Mouse (Mus musculus): ENCODE data around the gene Tnfaip6. TPM values are rescaled to one million over a fixed set of nuclear protein-coding genes. Genes with fewer than 3 reads are reported as not detected.
"Not testable (repeated sequence)": the region's sequence is repeated elsewhere in the genome, so short reads cannot be mapped to it uniquely, and the experiment has no call there.

The Tnfaip6 gene
- 0.14 and 0.36 TPM in 2 replicates for polyA plus RNA-seq (2012; rRNA removed)

GRCm38 (mm10) chr2:52037882-52038281 lies at the start of gene Tnfaip6:
Gene Tnfaip6, plus strand, starts transcription at chr2:52038009.
- Histone ChIP-seq H3K4me3 (ENCODE audit: control insufficient read depth, insufficient read depth, low read length) (no peak within 1 kb of the TSS), H3K27ac (ENCODE audit: control insufficient read depth, insufficient read depth, low read length) (no peak within 1 kb of the TSS), H3K4me1 (replicated peaks; ENCODE audit: control insufficient read depth, insufficient read depth, low read length) (no peaks in the 10 kb centered on the region), H3K36me3 (ENCODE audit: control insufficient read depth, insufficient read depth, low read length) (no peaks in the 10 kb centered on the region), H3K27me3 (ENCODE audit: control insufficient read depth, insufficient read depth, low read length) (no peaks in the 10 kb centered on the region; the same call in none of the 2 replicates)
- 6% methylated on average over 17 of the region's 17 CpGs for WGBS
- DNase-seq: no peak
- no peak for TF ChIP-seq POLR2A (IDR thresholded peaks at IDR 0.05; ENCODE audit: control insufficient read depth, extremely low read depth, insufficient read depth, low read length, poor library complexity)
- no peak for TF ChIP-seq CTCF (IDR thresholded peaks at IDR 0.05; ENCODE audit: borderline replicate concordance, control insufficient read depth, extremely low read depth, insufficient read depth, low read length, poor library complexity)

- no peaks in the 10 kb centered on the region for H3K36me3 ChIP-seq (ENCODE audit: control insufficient read depth, insufficient read depth, low read length)
- no peak for TF ChIP-seq CTCF (IDR thresholded peaks at IDR 0.05; ENCODE audit: borderline replicate concordance, control insufficient read depth, extremely low read depth, insufficient read depth, low read length, poor library complexity)
- TF ChIP-seq POLR2A (IDR thresholded peaks at IDR 0.05; ENCODE audit: control insufficient read depth, extremely low read depth, insufficient read depth, low read length, poor library complexity): no peak
- H3K4me1 ChIP-seq (replicated peaks; ENCODE audit: control insufficient read depth, insufficient read depth, low read length): no peaks in the 10 kb centered on the region
- no peak overlapping the region for H3K27ac ChIP-seq (ENCODE audit: control insufficient read depth, insufficient read depth, low read length)
- no peaks in the 10 kb centered on the region for H3K27me3 ChIP-seq (ENCODE audit: control insufficient read depth, insufficient read depth, low read length)
- WGBS: 80% methylated on average over 2 of the region's 2 CpGs
- no peak overlapping the region for H3K4me3 ChIP-seq (ENCODE audit: control insufficient read depth, insufficient read depth, low read length)
- DNase-seq: no peak
Measured at GRCm38 (mm10) chr2:51989559-51989958, 48.2 kb upstream of the Tnfaip6 start.

GRCm38 (mm10) chr2:51991447-51991846 lies 46.4 kb upstream of the Tnfaip6 start:
- Histone ChIP-seq H3K4me3 (ENCODE audit: control insufficient read depth, insufficient read depth, low read length) (no peak overlapping the region), H3K4me1 (replicated peaks; ENCODE audit: control insufficient read depth, insufficient read depth, low read length) (no peaks in the 10 kb centered on the region), H3K36me3 (ENCODE audit: control insufficient read depth, insufficient read depth, low read length) (no peaks in the 10 kb centered on the region), H3K27ac (ENCODE audit: control insufficient read depth, insufficient read depth, low read length) (no peak overlapping the region), H3K27me3 (ENCODE audit: control insufficient read depth, insufficient read depth, low read length) (no peaks in the 10 kb centered on the region)
- WGBS: 80% methylated on average over 6 of the region's 6 CpGs
- DNase-seq: no peak
- no peak for TF ChIP-seq CTCF (IDR thresholded peaks at IDR 0.05; ENCODE audit: borderline replicate concordance, control insufficient read depth, extremely low read depth, insufficient read depth, low read length, poor library complexity)
- TF ChIP-seq POLR2A (IDR thresholded peaks at IDR 0.05; ENCODE audit: control insufficient read depth, extremely low read depth, insufficient read depth, low read length, poor library complexity): no peak

- TF ChIP-seq POLR2A (IDR thresholded peaks at IDR 0.05; ENCODE audit: control insufficient read depth, extremely low read depth, insufficient read depth, low read length, poor library complexity): no peak
- TF ChIP-seq CTCF (IDR thresholded peaks at IDR 0.05; ENCODE audit: borderline replicate concordance, control insufficient read depth, extremely low read depth, insufficient read depth, low read length, poor library complexity): no peak
- H3K4me1 ChIP-seq (replicated peaks; ENCODE audit: control insufficient read depth, insufficient read depth, low read length): no peaks in the 10 kb centered on the region
- H3K27ac ChIP-seq (ENCODE audit: control insufficient read depth, insufficient read depth, low read length): no peak overlapping the region
- H3K4me3 ChIP-seq (ENCODE audit: control insufficient read depth, insufficient read depth, low read length): no peak overlapping the region
- DNase-seq: no peak
- no peaks in the 10 kb centered on the region for H3K27me3 ChIP-seq (ENCODE audit: control insufficient read depth, insufficient read depth, low read length)
- no peaks in the 10 kb centered on the region for H3K36me3 ChIP-seq (ENCODE audit: control insufficient read depth, insufficient read depth, low read length)
- 88% methylated on average over 7 of the region's 7 CpGs for WGBS
Measured at GRCm38 (mm10) chr2:51999996-52000395, 37.8 kb upstream of the Tnfaip6 start.

- no peak for TF ChIP-seq POLR2A (IDR thresholded peaks at IDR 0.05; ENCODE audit: control insufficient read depth, extremely low read depth, insufficient read depth, low read length, poor library complexity)
- no peaks in the 10 kb centered on the region for H3K27me3 ChIP-seq (ENCODE audit: control insufficient read depth, insufficient read depth, low read length)
Measured at GRCm38 (mm10) chr2:52001521-52001920, 36.3 kb upstream of the Tnfaip6 start.

GRCm38 (mm10) chr2:52002299-52002698 lies 35.5 kb upstream of the Tnfaip6 start:
- 72% methylated on average over 10 of the region's 10 CpGs for WGBS
- not testable (repeated sequence) for H3K27me3 ChIP-seq (ENCODE audit: control insufficient read depth, insufficient read depth, low read length); H3K4me1 ChIP-seq (replicated peaks; ENCODE audit: control insufficient read depth, insufficient read depth, low read length); DNase-seq; H3K27ac ChIP-seq (ENCODE audit: control insufficient read depth, insufficient read depth, low read length); H3K4me3 ChIP-seq (ENCODE audit: control insufficient read depth, insufficient read depth, low read length); H3K36me3 ChIP-seq (ENCODE audit: control insufficient read depth, insufficient read depth, low read length)

More at GRCm38 (mm10) chr2:52001521-52001920, 36.3 kb upstream of the Tnfaip6 start:
- Histone ChIP-seq H3K27ac (ENCODE audit: control insufficient read depth, insufficient read depth, low read length) (no peak overlapping the region), H3K4me1 (replicated peaks; ENCODE audit: control insufficient read depth, insufficient read depth, low read length) (no peaks in the 10 kb centered on the region), H3K36me3 (ENCODE audit: control insufficient read depth, insufficient read depth, low read length) (no peaks in the 10 kb centered on the region), H3K4me3 (ENCODE audit: control insufficient read depth, insufficient read depth, low read length) (no peak overlapping the region)
- WGBS: 91% methylated on average over 8 of the region's 8 CpGs
- DNase-seq: no peak

- no peak for DNase-seq
- 91% methylated on average over 3 of the region's 3 CpGs for WGBS
- no peaks in the 10 kb centered on the region for H3K4me1 ChIP-seq (replicated peaks; ENCODE audit: control insufficient read depth, insufficient read depth, low read length)
- TF ChIP-seq POLR2A (IDR thresholded peaks at IDR 0.05; ENCODE audit: control insufficient read depth, extremely low read depth, insufficient read depth, low read length, poor library complexity): no peak
- no peak for TF ChIP-seq CTCF (IDR thresholded peaks at IDR 0.05; ENCODE audit: borderline replicate concordance, control insufficient read depth, extremely low read depth, insufficient read depth, low read length, poor library complexity)
- H3K27ac ChIP-seq (ENCODE audit: control insufficient read depth, insufficient read depth, low read length): no peak overlapping the region
- H3K4me3 ChIP-seq (ENCODE audit: control insufficient read depth, insufficient read depth, low read length): no peak overlapping the region
- no peaks in the 10 kb centered on the region for H3K36me3 ChIP-seq (ENCODE audit: control insufficient read depth, insufficient read depth, low read length)
- H3K27me3 ChIP-seq (ENCODE audit: control insufficient read depth, insufficient read depth, low read length): no peaks in the 10 kb centered on the region
Measured at GRCm38 (mm10) chr2:52006380-52006779, 31.4 kb upstream of the Tnfaip6 start.

- not testable (repeated sequence) for H3K27me3 ChIP-seq (ENCODE audit: control insufficient read depth, insufficient read depth, low read length); H3K4me1 ChIP-seq (replicated peaks; ENCODE audit: control insufficient read depth, insufficient read depth, low read length); H3K36me3 ChIP-seq (ENCODE audit: control insufficient read depth, insufficient read depth, low read length); H3K27ac ChIP-seq (ENCODE audit: control insufficient read depth, insufficient read depth, low read length); H3K4me3 ChIP-seq (ENCODE audit: control insufficient read depth, insufficient read depth, low read length); DNase-seq
- WGBS: 94% methylated on average over 3 of the region's 3 CpGs
Measured at GRCm38 (mm10) chr2:52011820-52012219, 26.0 kb upstream of the Tnfaip6 start.
